8 mouse cellular contexts compared by ENCODE assay signal in the genomic region with DNA sequence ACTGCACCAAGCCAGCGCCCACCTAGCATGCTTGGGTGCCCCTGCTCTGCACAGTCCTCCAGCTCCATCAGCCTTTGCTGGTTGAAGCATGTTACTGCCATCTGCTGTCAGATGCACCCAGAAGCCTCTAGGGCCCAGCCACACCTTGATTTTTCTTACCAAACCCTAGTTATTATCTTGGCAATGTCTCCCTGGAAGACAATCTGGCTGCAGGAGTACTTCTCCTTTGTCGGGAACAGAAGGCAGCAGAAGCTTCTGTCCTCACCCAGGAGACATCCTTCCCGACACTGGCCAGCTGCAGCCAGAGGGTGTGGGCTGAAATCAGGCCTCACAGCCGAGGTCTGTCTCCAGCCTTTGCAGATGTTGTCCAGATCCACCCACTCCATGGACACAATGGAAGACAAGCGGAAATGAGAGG. TPM values are rescaled to one million over a fixed set of nuclear protein-coding genes. Genes with fewer than 3 reads are reported as not detected.
DNase-seq lines count a peak whose midpoint lies in the region; ATAC-seq and TF ChIP-seq lines count a peak whose summit lies in the region.

No protein-coding gene starts in this region.

- 0 out of 2 replicates have a peak, but pooled peaks have one; percentile 11 for TF ChIP-seq CTCF in cerebellum, adult 2 months (IDR thresholded peaks at IDR 0.05; ENCODE audit: borderline replicate concordance, insufficient read depth, low read depth, low read length)

- no peak overlapping the region for H3K9ac ChIP-seq in intestine, embryonic 16.5 days (ENCODE audit: low read depth, low read length)
- no peak overlapping the region for H3K9ac ChIP-seq in limb, embryonic 13.5 days

- no peak overlapping the region for H3K4me2 ChIP-seq in intestine, embryonic 16.5 days (ENCODE audit: low read depth, low read length)
- peak overlapping the region; percentile 35 for H3K4me2 ChIP-seq in limb, embryonic 13.5 days (replicated peaks)

- ATAC-seq in intestine, embryonic 16.5 days, result peak; percentile 70
- ATAC-seq in limb, embryonic 13.5 days (ENCODE audit: low FRiP score, low read depth), result no peak

- WGBS in cerebellum, adult 2 months, result 45% methylated on average over 5 of the region's 5 CpGs
- 40% methylated on average over 5 of the region's 5 CpGs for WGBS in intestine, embryonic 16.5 days
- WGBS in limb, embryonic 13.5 days, result 40% methylated on average over 5 of the region's 5 CpGs

- no peak for DNase-seq in cerebellum, adult 2 months
- no peak for DNase-seq in cerebellum, adult 11-12 months
- peak; percentile 79 to 91 for DNase-seq in heart, adult 18-20 months
- peak; percentile 64 to 67 for DNase-seq in right cerebral cortex, postnatal 10 days (ENCODE audit: low spot score in 2 of 2)
- no peak for DNase-seq in natural killer cell, adult 2 months (ENCODE audit: low spot score in 2 of 2)

- H3K27ac ChIP-seq in cerebellum, adult 2 months (ENCODE audit: insufficient read depth, low read length), result no peak overlapping the region
- H3K27ac ChIP-seq in brown adipose tissue, adult 24 weeks (replicated peaks; ENCODE audit: low read depth, low read length), result peak overlapping the region; percentile 27; the same call in 1 of the 2 replicates
- H3K27ac ChIP-seq in intestine, embryonic 16.5 days (ENCODE audit: low read length), result peak overlapping the region; percentile 73
- peak overlapping the region; percentile 34; the same call in 1 of the 2 replicates for H3K27ac ChIP-seq in limb, embryonic 13.5 days

- no peaks in the 10 kb centered on the region for H3K9me3 ChIP-seq in intestine, embryonic 16.5 days (ENCODE audit: control insufficient read depth, low read length)
- no peaks in the 10 kb centered on the region for H3K9me3 ChIP-seq in limb, embryonic 13.5 days

- no peaks in the 10 kb centered on the region for H3K36me3 ChIP-seq in intestine, embryonic 16.5 days (ENCODE audit: control insufficient read depth, insufficient read depth, low read length)
- peaks cover 19% of the 10 kb centered on the region for H3K36me3 ChIP-seq in limb, embryonic 13.5 days

- no peaks in the 10 kb centered on the region for H3K4me1 ChIP-seq in cerebellum, adult 2 months (ENCODE audit: control insufficient read depth, insufficient read depth, low read length)
- H3K4me1 ChIP-seq in brown adipose tissue, adult 24 weeks (ENCODE audit: control insufficient read depth, insufficient read depth, insufficient read length, low read length), result peaks cover 46% of the 10 kb centered on the region
- H3K4me1 ChIP-seq in intestine, embryonic 16.5 days (ENCODE audit: control insufficient read depth, insufficient read depth, low read length), result peaks cover 38% of the 10 kb centered on the region
- peaks cover 87% of the 10 kb centered on the region for H3K4me1 ChIP-seq in limb, embryonic 13.5 days

- H3K27me3 ChIP-seq in cerebellum, adult 2 months (ENCODE audit: control insufficient read depth, insufficient read depth, low read length), result no peaks in the 10 kb centered on the region
- no peaks in the 10 kb centered on the region for H3K27me3 ChIP-seq in intestine, embryonic 16.5 days (replicated peaks; ENCODE audit: control insufficient read depth, insufficient read depth, low read length)
- H3K27me3 ChIP-seq in limb, embryonic 13.5 days, result no peaks in the 10 kb centered on the region

- H3K4me3 ChIP-seq in cerebellum, adult 2 months (replicated peaks; ENCODE audit: insufficient read depth, low read depth, low read length), result no peak overlapping the region
- no peak overlapping the region for H3K4me3 ChIP-seq in brown adipose tissue, adult 24 weeks (ENCODE audit: insufficient read depth, low read depth, low read length)
- no peak overlapping the region for H3K4me3 ChIP-seq in intestine, embryonic 16.5 days (ENCODE audit: low read length)
- H3K4me3 ChIP-seq in limb, embryonic 13.5 days, result no peak overlapping the region

- no peak for TF ChIP-seq POLR2A in cerebellum, adult 2 months (IDR thresholded peaks at IDR 0.05; ENCODE audit: borderline replicate concordance, insufficient read depth, low read length)

RNA-seq across cellular contexts. Expression of a gene that starts 7.2 kb away (rescaled TPM):
- 1.5 and 1.8 TPM in 2 replicates for polyA plus RNA-seq in cerebellum, adult 2 months (2012; rRNA removed)
- 29.0 and 42.9 TPM in 2 replicates for polyA plus RNA-seq in brown adipose tissue, adult 24 weeks (2012; ENCODE audit: insufficient read depth, insufficient read length, missing spikeins)
- 10 to 100 TPM; 39.9 to 43.1 TPM for total RNA-seq in heart, adult 18-20 months (2021)
- 46.2 and 59.7 TPM in 2 replicates for polyA plus RNA-seq in intestine, embryonic 16.5 days (2015; fragmentation: Nextera tagmentation; extraction: Ambion mirVana)
- polyA plus RNA-seq in limb, embryonic 13.5 days (2015; fragmentation: Nextera tagmentation; extraction: Ambion mirVana), result 123 and 127 TPM in 2 replicates

RNA-seq across cellular contexts. Expression of a gene that starts 59.4 kb away (rescaled TPM):
- not detected in 2 replicates for polyA plus RNA-seq in cerebellum, adult 2 months (2012; rRNA removed)
- polyA plus RNA-seq in brown adipose tissue, adult 24 weeks (2012; ENCODE audit: insufficient read depth, insufficient read length, missing spikeins), result not detected in 2 replicates
- not detected for total RNA-seq in heart, adult 18-20 months (2021)
- 0.10 and 0.11 TPM in 2 replicates for polyA plus RNA-seq in intestine, embryonic 16.5 days (2015; fragmentation: Nextera tagmentation; extraction: Ambion mirVana)
- polyA plus RNA-seq in limb, embryonic 13.5 days (2015; fragmentation: Nextera tagmentation; extraction: Ambion mirVana), result 0.25 TPM in 1 of 2 replicates, not detected in the other

Comparison
In these comparisons a context has a peak if more than half of its experiments do, and no peak if none do; other contexts are left out.
1. DNase-seq: peak in heart, adult 18-20 months (2 of 2) and right cerebral cortex, postnatal 10 days (2 of 2); none in cerebellum, adult 2 months (0 of 2), cerebellum, adult 11-12 months (single experiment) and natural killer cell, adult 2 months (0 of 2).
2. RNA of a gene that starts 7.2 kb away (polyA plus RNA-seq): 123 to 127 TPM in limb, embryonic 13.5 days, 46.2 to 59.7 TPM in intestine, embryonic 16.5 days and 29.0 to 42.9 TPM in brown adipose tissue, adult 24 weeks; 1.5 to 1.8 TPM in cerebellum, adult 2 months; every median in the first group is over 10 times any median in the second.